Comparison of ENCODE assay signal across 14 mouse cellular contexts in the genomic region with DNA sequence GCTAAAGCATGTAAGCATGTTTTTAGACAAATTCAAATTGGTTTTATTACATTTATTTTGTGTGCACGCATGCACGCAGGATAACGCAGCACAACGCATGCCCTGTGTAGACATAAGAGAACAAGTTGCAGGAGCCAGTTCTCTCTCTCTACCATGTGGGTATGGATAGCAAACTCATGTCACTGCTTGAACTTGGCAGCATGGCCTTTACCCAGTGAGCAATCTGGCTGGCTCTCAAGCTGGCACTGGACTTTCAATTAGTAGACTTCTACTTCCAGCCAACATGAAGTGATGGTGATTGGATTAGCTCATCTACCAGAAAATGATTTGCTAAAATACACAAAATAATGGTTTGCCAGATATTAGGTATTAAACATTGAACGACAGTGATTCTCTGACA. TPM values are rescaled to one million over a fixed set of nuclear protein-coding genes. Genes with fewer than 3 reads are reported as not detected.
A peak's percentile ranks its signal among the peaks of the same experiment; 100 is the strongest.
DNase-seq lines count a peak whose midpoint lies in the region; ATAC-seq lines count a peak whose summit lies in the region.
"Had no signal": no experiment of that assay in that cellular context is flagged by ENCODE, and none has a peak within 500 bp of the region (broad histone marks: within the 10 kb centered on the region; RNA-seq: fewer than 3 reads in every experiment).

No protein-coding gene starts in this region.

- H3K4me1 ChIP-seq in hindbrain, embryonic 16.5 days (ENCODE audit: control insufficient read depth, insufficient read depth, low read depth, low read length) = no peaks in the 10 kb centered on the region
- no peaks in the 10 kb centered on the region for H3K4me1 ChIP-seq in hindbrain, embryonic 12.5 days
- H3K4me1 ChIP-seq in intestine, embryonic 16.5 days (ENCODE audit: control insufficient read depth, insufficient read depth, low read length) = no peaks in the 10 kb centered on the region
- H3K4me1 ChIP-seq: embryonic facial prominence, embryonic 15.5 days; hindbrain, embryonic 13.5 days; megakaryocyte, embryonic 14.5 days had no signal

- DNase-seq in adrenal gland, postnatal 10 days = peak; percentile 50
- DNase-seq in brain, adult 2 months (ENCODE audit: low read depth, low spot score) = peak; percentile 92
- peak; percentile 84 to 90 for DNase-seq in cerebellum, postnatal 36 days
- no peak for DNase-seq in B cell, adult 2 months
- DNase-seq: kidney, postnatal 25 days; lung, adult 2 months; thymus, adult 2 months had no signal

- H3K4me3 ChIP-seq in hindbrain, embryonic 16.5 days (ENCODE audit: low read length) = no peak overlapping the region
- H3K4me3 ChIP-seq in hindbrain, embryonic 12.5 days = no peak overlapping the region
- no peak overlapping the region for H3K4me3 ChIP-seq in intestine, embryonic 16.5 days (ENCODE audit: low read length)
- H3K4me3 ChIP-seq: embryonic facial prominence, embryonic 15.5 days; hindbrain, embryonic 13.5 days; megakaryocyte, embryonic 14.5 days; myocyte had no signal

- ATAC-seq in hindbrain, embryonic 16.5 days = peak; percentile 71
- no peak for ATAC-seq in hindbrain, embryonic 12.5 days (ENCODE audit: low FRiP score)
- no peak for ATAC-seq in intestine, embryonic 16.5 days

- H3K4me2 ChIP-seq in hindbrain, embryonic 16.5 days (ENCODE audit: low read length) = no peak overlapping the region
- no peak overlapping the region for H3K4me2 ChIP-seq in hindbrain, embryonic 12.5 days (replicated peaks)
- H3K4me2 ChIP-seq in intestine, embryonic 16.5 days (ENCODE audit: low read depth, low read length) = no peak overlapping the region
- H3K4me2 ChIP-seq: embryonic facial prominence, embryonic 15.5 days; hindbrain, embryonic 13.5 days had no signal

- no peak overlapping the region for H3K9ac ChIP-seq in hindbrain, embryonic 16.5 days (ENCODE audit: low read depth, low read length)
- H3K9ac ChIP-seq in hindbrain, embryonic 12.5 days = no peak overlapping the region
- H3K9ac ChIP-seq in intestine, embryonic 16.5 days (ENCODE audit: low read depth, low read length) = no peak overlapping the region
- H3K9ac ChIP-seq: embryonic facial prominence, embryonic 15.5 days; hindbrain, embryonic 13.5 days had no signal

- WGBS in hindbrain, embryonic 16.5 days = 88% methylated on average over 5 of the region's 5 CpGs
- 94% methylated on average over 5 of the region's 5 CpGs for WGBS in hindbrain, embryonic 12.5 days
- WGBS in intestine, embryonic 16.5 days = 97% methylated on average over 5 of the region's 5 CpGs

- H3K27ac ChIP-seq in hindbrain, embryonic 16.5 days (ENCODE audit: low read depth, low read length) = no peak overlapping the region
- no peak overlapping the region for H3K27ac ChIP-seq in hindbrain, embryonic 12.5 days
- no peak overlapping the region for H3K27ac ChIP-seq in intestine, embryonic 16.5 days (ENCODE audit: low read length)
- H3K27ac ChIP-seq: embryonic facial prominence, embryonic 15.5 days; hindbrain, embryonic 13.5 days had no signal

- no peaks in the 10 kb centered on the region for H3K9me3 ChIP-seq in hindbrain, embryonic 16.5 days (ENCODE audit: control insufficient read depth, low read length)
- no peaks in the 10 kb centered on the region for H3K9me3 ChIP-seq in hindbrain, embryonic 12.5 days (replicated peaks)
- H3K9me3 ChIP-seq in intestine, embryonic 16.5 days (ENCODE audit: control insufficient read depth, low read length) = no peaks in the 10 kb centered on the region
- H3K9me3 ChIP-seq: embryonic facial prominence, embryonic 15.5 days; hindbrain, embryonic 13.5 days; megakaryocyte, embryonic 14.5 days had no signal

- peaks cover 20% of the 10 kb centered on the region for H3K36me3 ChIP-seq in hindbrain, embryonic 16.5 days (ENCODE audit: control insufficient read depth, insufficient read depth, low read length)
- H3K36me3 ChIP-seq in hindbrain, embryonic 12.5 days = peaks cover 24% of the 10 kb centered on the region
- H3K36me3 ChIP-seq in intestine, embryonic 16.5 days (ENCODE audit: control insufficient read depth, insufficient read depth, low read length) = peaks cover 8% of the 10 kb centered on the region

- no peaks in the 10 kb centered on the region for H3K27me3 ChIP-seq in hindbrain, embryonic 16.5 days (replicated peaks; ENCODE audit: control insufficient read depth, insufficient read depth, low read length)
- H3K27me3 ChIP-seq in hindbrain, embryonic 12.5 days = no peaks in the 10 kb centered on the region
- H3K27me3 ChIP-seq in intestine, embryonic 16.5 days (replicated peaks; ENCODE audit: control insufficient read depth, insufficient read depth, low read length) = no peaks in the 10 kb centered on the region
- H3K27me3 ChIP-seq: embryonic facial prominence, embryonic 15.5 days; hindbrain, embryonic 13.5 days; megakaryocyte, embryonic 14.5 days had no signal

RNA-seq across cellular contexts. Expression of a gene that starts 21.6 kb away (rescaled TPM):
- 7.7 and 12.2 TPM in 2 replicates for polyA plus RNA-seq in hindbrain, embryonic 16.5 days (2015; fragmentation: Nextera tagmentation; extraction: Ambion mirVana)
- polyA plus RNA-seq in hindbrain, embryonic 12.5 days (2016; fragmentation: Nextera tagmentation; extraction: Ambion mirVana) = 38.4 and 39.0 TPM in 2 replicates
- total RNA-seq in adrenal gland, postnatal 10 days (2021) = 10 to 100 TPM; 66.4 to 74.2 TPM
- 7.5 and 8.6 TPM in 2 replicates for polyA plus RNA-seq in intestine, embryonic 16.5 days (2015; fragmentation: Nextera tagmentation; extraction: Ambion mirVana)

RNA-seq across cellular contexts. Expression of a gene that starts 35.0 kb away (rescaled TPM):
- 114 and 123 TPM in 2 replicates for polyA plus RNA-seq in hindbrain, embryonic 16.5 days (2015; fragmentation: Nextera tagmentation; extraction: Ambion mirVana)
- polyA plus RNA-seq in hindbrain, embryonic 12.5 days (2016; fragmentation: Nextera tagmentation; extraction: Ambion mirVana) = 123 and 144 TPM in 2 replicates
- total RNA-seq in adrenal gland, postnatal 10 days (2021) = 10 to 100 TPM; 84.8 to 84.9 TPM
- 79.9 and 81.3 TPM in 2 replicates for polyA plus RNA-seq in intestine, embryonic 16.5 days (2015; fragmentation: Nextera tagmentation; extraction: Ambion mirVana)

RNA-seq across cellular contexts. Expression of a gene that starts 40.6 kb away (rescaled TPM):
- 7.2 and 7.7 TPM in 2 replicates for polyA plus RNA-seq in hindbrain, embryonic 16.5 days (2015; fragmentation: Nextera tagmentation; extraction: Ambion mirVana)
- 2.1 and 2.4 TPM in 2 replicates for polyA plus RNA-seq in hindbrain, embryonic 12.5 days (2016; fragmentation: Nextera tagmentation; extraction: Ambion mirVana)
- total RNA-seq in adrenal gland, postnatal 10 days (2021) = 1 to 10 TPM; 3.9 to 4.8 TPM
- 0.12 and 0.15 TPM in 2 replicates for polyA plus RNA-seq in intestine, embryonic 16.5 days (2015; fragmentation: Nextera tagmentation; extraction: Ambion mirVana)

Comparison
In these comparisons a context has a peak if more than half of its experiments do, and no peak if none do; other contexts are left out.
1. DNase-seq: peak in adrenal gland, postnatal 10 days (single experiment), brain, adult 2 months (single experiment) and cerebellum, postnatal 36 days (2 of 2); none in B cell, adult 2 months (0 of 2).